Mouse (Mus musculus) myocyte (in vitro differentiated cells): Measurements from ENCODE around the gene Pan3. TPM values are rescaled to one million over a fixed set of nuclear protein-coding genes. Genes with fewer than 3 reads are reported as not detected.

Source experiments
- H3K27me3 ChIP-seq: one replicate; pipeline ENCODE4 v1.6.1; 2011; ENCODE audit not compliant: control insufficient read depth, insufficient read depth, insufficient read length
- H3K36me3 ChIP-seq: one replicate; pipeline ENCODE4 v1.6.1; 2011; ENCODE audit not compliant: control insufficient read depth, insufficient read depth
- H3K4me2 ChIP-seq: one replicate; pipeline ENCODE4 v1.6.1; 2011; ENCODE audit warnings: low read depth, control low read depth
- H3K4me3 ChIP-seq: one replicate; pipeline ENCODE4 v1.5.1; 2011; ENCODE audit warnings: mild to moderate bottlenecking, control low read depth, moderate library complexity
- H3K79me2 ChIP-seq: one replicate; pipeline ENCODE4 v1.6.1; 2011; ENCODE audit not compliant: control insufficient read depth, insufficient read depth
- H3ac ChIP-seq: one replicate; pipeline ENCODE4 v1.6.1; 2011; ENCODE audit not compliant: control insufficient read depth, insufficient read length
- CEBPB ChIP-seq: IDR thresholded peaks from 2 replicates; pipeline ENCODE4 v1.6.1; 2011; ENCODE audit warnings: mild to moderate bottlenecking, moderate library complexity; ENCODE audit not compliant: poor library complexity, insufficient read depth, severe bottlenecking
- E2F4 ChIP-seq: IDR thresholded peaks from one replicate; pipeline ENCODE4 v1.6.1; 2011; ENCODE audit warnings: mild to moderate bottlenecking, control low read depth, moderate library complexity; ENCODE audit not compliant: insufficient read depth
- MAX ChIP-seq: IDR thresholded peaks from one replicate; pipeline ENCODE4 v1.6.1; 2011; ENCODE audit warnings: low read depth, mild to moderate bottlenecking, control low read depth
- MYOD1 ChIP-seq, 3 experiments: IDR thresholded peaks; one replicate each; pipeline ENCODE4 v1.6.1; 2011; ENCODE audit warnings: control low read depth in 2 of 3, low read depth in 2 of 3, mild to moderate bottlenecking in 2 of 3, moderate library complexity in 1 of 3; ENCODE audit not compliant: insufficient read length in 2 of 3, control insufficient read depth in 1 of 3
- MYOG ChIP-seq, 3 experiments: IDR thresholded peaks; one replicate each; pipeline ENCODE4 v1.6.1; 2011; ENCODE audit warnings: control low read depth in 2 of 3, low read depth in 2 of 3, mild to moderate bottlenecking in 2 of 3; ENCODE audit not compliant: insufficient read length in 2 of 3, control insufficient read depth in 1 of 3, insufficient read depth in 1 of 3
- POLR2A ChIP-seq: IDR thresholded peaks from one replicate; pipeline ENCODE4 v1.6.1; 2011; ENCODE audit warnings: low read depth, mild to moderate bottlenecking, control low read depth, moderate library complexity; ENCODE audit not compliant: insufficient read length
- POLR2AphosphoS2 ChIP-seq: IDR thresholded peaks from one replicate; pipeline ENCODE4 v1.6.1; 2011; ENCODE audit warnings: low read depth, control low read depth; ENCODE audit not compliant: insufficient read length
- REST ChIP-seq: IDR thresholded peaks from one replicate; pipeline ENCODE4 v1.6.1; 2011; ENCODE audit warnings: mild to moderate bottlenecking, control low read depth, moderate library complexity; ENCODE audit not compliant: insufficient read depth, insufficient read length
- SRF ChIP-seq: IDR thresholded peaks from one replicate; pipeline ENCODE4 v1.6.1; 2011; ENCODE audit warnings: low read depth; ENCODE audit not compliant: control insufficient read depth, insufficient read length
- TCF12 ChIP-seq: IDR thresholded peaks from one replicate; pipeline ENCODE4 v1.6.1; 2011; ENCODE audit warnings: mild to moderate bottlenecking, control low read depth; ENCODE audit not compliant: poor library complexity, insufficient read depth, severe bottlenecking
- TCF3 ChIP-seq: IDR thresholded peaks from one replicate; pipeline ENCODE4 v1.6.1; 2011; ENCODE audit warnings: low read depth, control low read depth; ENCODE audit not compliant: insufficient read length
- USF1 ChIP-seq: IDR thresholded peaks from one replicate; pipeline ENCODE4 v1.6.1; 2011; ENCODE audit warnings: low read depth, mild to moderate bottlenecking, control low read depth, moderate library complexity
- polyA plus RNA-seq: library from polyadenylated mRNA; unstranded; fragments of >200 nt; fragmentation: generic; extraction: Trizol; gene quantifications from one replicate; pipeline ENCODE4 v1.2.1, GENCODE M21; 2012; ENCODE audit warnings: missing spikeins

Pan3 gene
- polyA plus RNA-seq, 1 experiment, result 10.9 TPM

- no peaks in the 10 kb centered on the region for H3K36me3 ChIP-seq
- no peak overlapping the region for H3K4me3 ChIP-seq
- no peaks in the 10 kb centered on the region for H3K27me3 ChIP-seq
- H3K4me2 ChIP-seq, result no peak overlapping the region
- no peak for TF ChIP-seq E2F4
- no peak for TF ChIP-seq REST
- TF ChIP-seq CEBPB, result no peak
- TF ChIP-seq MAX, result no peak
- no peak for TF ChIP-seq USF1
- H3ac ChIP-seq, result no peak overlapping the region
- H3K79me2 ChIP-seq, result no peaks in the 10 kb centered on the region
Observed at GRCm38 (mm10) chr5:147565444-147565843, 135.5 kb downstream of the Pan3 start.

DNA sequence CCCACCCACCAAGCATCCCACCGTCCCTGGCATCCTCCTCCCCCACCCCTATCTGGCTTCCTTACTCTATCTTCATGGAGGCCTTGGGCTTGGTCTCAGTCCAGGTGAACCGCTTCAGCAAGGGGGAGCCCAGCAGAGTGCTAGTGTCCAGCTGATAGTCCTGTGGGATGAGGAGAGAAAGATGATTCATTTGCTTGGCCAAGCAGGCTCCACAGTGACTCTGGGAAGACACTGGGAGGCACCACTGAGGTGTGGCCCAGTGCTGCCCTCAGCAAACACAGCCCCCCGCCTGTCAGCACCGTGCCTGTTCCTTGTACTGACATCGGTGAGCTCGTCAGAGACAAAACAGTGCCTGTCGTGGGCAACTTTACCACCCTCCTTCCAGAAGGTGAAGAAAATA, 136.4 kb downstream of the Pan3 start:
- H3ac ChIP-seq, result no peak overlapping the region
- no peaks in the 10 kb centered on the region for H3K36me3 ChIP-seq
- TF ChIP-seq SRF (no peak), MAX (no peak)
- peak overlapping the region; percentile 24 for H3K4me2 ChIP-seq
- no peaks in the 10 kb centered on the region for H3K79me2 ChIP-seq
- H3K4me3 ChIP-seq, result no peak overlapping the region
- no peaks in the 10 kb centered on the region for H3K27me3 ChIP-seq

GRCm38 (mm10) chr5:147572695-147573094, 142.7 kb downstream of the Pan3 start:
- Histone ChIP-seq H3K27me3 (no peaks in the 10 kb centered on the region), H3ac (no peak overlapping the region), H3K4me2 (no peak overlapping the region), H3K36me3 (no peaks in the 10 kb centered on the region), H3K79me2 (no peaks in the 10 kb centered on the region), H3K4me3 (no peak overlapping the region)
- TF ChIP-seq SRF, result no peak
- no peak for TF ChIP-seq MYOD1 (IDR thresholded peaks at IDR 0.05; ENCODE audit: control insufficient read depth in 1 of 3, insufficient read length in 2 of 3, low read depth in 2 of 3)
- no peak for TF ChIP-seq TCF3
- no peak for TF ChIP-seq POLR2AphosphoS2
- TF ChIP-seq MAX, result no peak
- TF ChIP-seq MYOG (IDR thresholded peaks at IDR 0.05; ENCODE audit: control insufficient read depth in 1 of 3, insufficient read depth in 1 of 3, insufficient read length in 2 of 3, low read depth in 2 of 3), result no peak
- TF ChIP-seq USF1, result no peak
- TF ChIP-seq TCF12, result no peak
- TF ChIP-seq E2F4, result no peak
- TF ChIP-seq CEBPB, result no peak
- TF ChIP-seq POLR2A, result no peak
- no peak for TF ChIP-seq REST

DNA sequence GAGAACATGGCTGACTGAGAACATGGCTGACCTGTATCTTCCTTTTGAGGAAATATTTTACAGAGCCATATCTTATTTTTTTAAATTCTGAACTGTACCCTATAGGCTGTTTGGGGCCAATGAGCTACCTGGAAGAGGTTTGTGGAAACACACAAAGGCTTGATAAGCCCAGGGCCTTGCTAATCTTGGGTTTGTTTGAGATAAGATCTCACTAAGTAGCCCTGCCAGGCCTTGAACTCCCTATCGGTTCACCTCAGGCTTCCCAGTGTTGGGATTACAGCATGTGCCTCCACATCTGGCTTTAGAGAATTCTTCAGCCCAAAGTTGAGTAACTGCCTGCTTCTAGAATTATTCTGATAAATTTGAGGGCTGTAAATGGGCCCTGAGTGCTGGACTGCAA, 143.6 kb downstream of the Pan3 start:
- Histone ChIP-seq H3K27me3 (no peaks in the 10 kb centered on the region), H3ac (no peak overlapping the region), H3K36me3 (no peaks in the 10 kb centered on the region), H3K4me2 (no peak overlapping the region), H3K79me2 (no peaks in the 10 kb centered on the region), H3K4me3 (no peak overlapping the region)
- no peak for TF ChIP-seq MAX
- TF ChIP-seq REST, result no peak
- no peak for TF ChIP-seq USF1
- no peak for TF ChIP-seq MYOD1 (IDR thresholded peaks at IDR 0.05; ENCODE audit: control insufficient read depth in 1 of 3, insufficient read length in 2 of 3, low read depth in 2 of 3)
- TF ChIP-seq MYOG (IDR thresholded peaks at IDR 0.05; ENCODE audit: control insufficient read depth in 1 of 3, insufficient read depth in 1 of 3, insufficient read length in 2 of 3, low read depth in 2 of 3), result no peak
- TF ChIP-seq CEBPB, result no peak
- TF ChIP-seq POLR2A, result no peak
- no peak for TF ChIP-seq POLR2AphosphoS2
- no peak for TF ChIP-seq TCF3
- TF ChIP-seq SRF, result no peak
- TF ChIP-seq TCF12, result no peak
- TF ChIP-seq E2F4, result no peak

- H3K4me2 ChIP-seq, result no peak overlapping the region
- no peak for TF ChIP-seq POLR2A
- no peak for TF ChIP-seq POLR2AphosphoS2
- no peak for TF ChIP-seq TCF3
- TF ChIP-seq MYOD1 (IDR thresholded peaks at IDR 0.05; ENCODE audit: control insufficient read depth in 1 of 3, insufficient read length in 2 of 3, low read depth in 2 of 3), result no peak
- no peak for TF ChIP-seq REST
- no peak overlapping the region for H3ac ChIP-seq
- no peaks in the 10 kb centered on the region for H3K27me3 ChIP-seq
- H3K36me3 ChIP-seq, result no peaks in the 10 kb centered on the region
- no peak overlapping the region for H3K4me3 ChIP-seq
- H3K79me2 ChIP-seq, result no peaks in the 10 kb centered on the region
Observed at GRCm38 (mm10) chr5:147574517-147574916, 144.6 kb downstream of the Pan3 start.
